Mouse (Mus musculus) ZHBTc4 (cell line): ENCODE measurements around the gene Pnkd.
"Not testable (repeated sequence)": the region's sequence is repeated elsewhere in the genome, so short reads cannot be mapped to it uniquely, and the experiment has no call there.

Experiments used
- DNase-seq: peaks from one replicate; pipeline ENCODE4 v3.0.0-alpha.2; 2011; ENCODE audit warnings: low read depth, low spot score

Gene Pnkd

GRCm38 (mm10) chr1:74388398-74388920, 103.7 kb downstream of the Pnkd start:
- no peak for DNase-seq

- peak; percentile 69 for DNase-seq
These were observed 105.1 kb downstream of the Pnkd start for GRCm38 (mm10) chr1:74389831-74390286.

- peak; percentile 92 for DNase-seq
These were observed 105.7 kb downstream of the Pnkd start for GRCm38 (mm10) chr1:74390287-74390906.

- DNase-seq = peak; percentile 94
These were observed 106.4 kb downstream of the Pnkd start, which contains the start of gene Ctdsp1 for GRCm38 (mm10) chr1:74390924-74391748. Ctdsp1 (plus strand) TSS chr1:74391509.

GRCm38 (mm10) chr1:74391844-74392441, 107.2 kb downstream of the Pnkd start:
- DNase-seq = peak; percentile 52

- no peak for DNase-seq
These were observed 107.8 kb downstream of the Pnkd start for GRCm38 (mm10) chr1:74392446-74392994.

GRCm38 (mm10) chr1:74393010-74393409, 108.3 kb downstream of the Pnkd start:
- DNase-seq = no peak

- DNase-seq = no peak
These were observed 109.0 kb downstream of the Pnkd start for GRCm38 (mm10) chr1:74393697-74394096.

GRCm38 (mm10) chr1:74394311-74394710, 109.6 kb downstream of the Pnkd start:
- DNase-seq = no peak

GRCm38 (mm10) chr1:74394858-74395257, 110.1 kb downstream of the Pnkd start:
- peak; percentile 39 for DNase-seq

GRCm38 (mm10) chr1:74395290-74395689, 110.6 kb downstream of the Pnkd start:
- DNase-seq = no peak

- DNase-seq = not testable (repeated sequence)
These were observed 111.9 kb downstream of the Pnkd start for GRCm38 (mm10) chr1:74396456-74397222.

GRCm38 (mm10) chr1:74397268-74397918, 112.7 kb downstream of the Pnkd start:
- DNase-seq = peak; percentile 98

GRCm38 (mm10) chr1:74397919-74398451, 113.3 kb downstream of the Pnkd start:
- peak; percentile 87 for DNase-seq

- DNase-seq = no peak
These were observed 115.8 kb downstream of the Pnkd start for GRCm38 (mm10) chr1:74400531-74400930.

- peak; percentile 53 for DNase-seq
These were observed 116.4 kb downstream of the Pnkd start for GRCm38 (mm10) chr1:74401015-74401702.
